Mouse (Mus musculus) thymus, adult 2 months (tissue): ENCODE results near the gene D1Ertd622e.

Experiments
- CTCF ChIP-seq: fragments of 200-500 bp; IDR thresholded peaks from 2 replicates; pipeline ENCODE4 v1.5.1; 2012; ENCODE audit warnings: mild to moderate bottlenecking, control low read depth, low read length, moderate library complexity, borderline replicate concordance; ENCODE audit not compliant: control insufficient read depth, poor library complexity, insufficient read depth; ENCODE audit errors: extremely low read depth
- POLR2A ChIP-seq: fragments of 200-500 bp; IDR thresholded peaks from 2 replicates; pipeline ENCODE4 v1.6.1; 2012; ENCODE audit warnings: mild to moderate bottlenecking, low read length, control low read depth, moderate library complexity; ENCODE audit not compliant: control insufficient read depth, poor library complexity, insufficient read depth; ENCODE audit errors: extremely low read depth

GRCm38 (mm10) chr1:97654397-97654975 is 7.4 kb downstream of the D1Ertd622e start:
- TF ChIP-seq CTCF (no peak), POLR2A (no peak)
